Mouse (Mus musculus) B cell, adult 62 days (primary cell): ENCODE measurements around the gene Vmn1r84. TPM values are rescaled to one million over a fixed set of nuclear protein-coding genes. Genes with fewer than 3 reads are reported as not detected.

Source experiments
- total RNA-seq: library from RNA; stranded (reverse); gene quantifications from 4 replicates; pipeline ENCODE4 v1.2.4, GENCODE M21; 2023

Gene Vmn1r84
- total RNA-seq = not detected in 4 replicates

DNA sequence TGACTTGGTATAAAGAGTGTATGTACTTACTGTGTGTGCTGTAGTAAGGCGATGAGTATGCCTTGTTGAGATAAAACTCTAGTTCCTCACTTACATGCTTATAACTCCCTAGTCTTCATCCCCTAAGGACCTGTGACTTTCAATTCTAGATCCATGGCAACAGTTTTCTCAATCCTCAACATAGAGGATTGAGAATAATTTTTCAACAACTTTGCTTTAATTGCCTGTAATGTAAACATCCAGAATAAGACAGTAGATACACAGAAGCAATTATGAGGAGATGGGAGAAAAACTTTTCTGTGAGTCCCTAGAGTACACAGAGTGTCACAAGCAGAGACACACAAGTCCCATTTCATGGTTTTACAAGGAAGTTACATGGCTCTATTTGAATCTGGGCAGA is at the start of gene Vmn1r84:
Vmn1r84 (minus strand) TSS at position 101 of the 400 bp plus-strand sequence.

DNA sequence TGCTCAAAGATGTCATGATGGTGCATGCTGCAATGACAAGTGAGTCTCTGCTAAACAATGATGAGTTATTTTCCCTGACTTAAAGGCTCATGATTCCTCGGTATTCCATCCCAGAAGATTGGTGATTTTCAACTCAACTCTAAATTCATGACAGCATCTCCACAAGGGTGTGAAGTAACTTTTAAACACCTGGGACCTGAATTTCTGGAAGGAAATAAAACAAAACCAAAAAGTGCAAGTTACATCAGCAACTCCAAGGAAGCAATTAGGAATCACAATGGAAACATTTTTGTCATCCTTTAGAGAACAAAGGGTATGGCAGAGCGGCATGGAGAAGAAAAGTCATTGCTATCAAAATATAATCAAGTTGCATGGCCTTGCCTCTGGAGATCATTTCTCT is 39.7 kb downstream of the Vmn1r84 start, which contains the start of gene Vmn1r83:
Vmn1r83 (minus strand) TSS at position 101 of the 400 bp plus-strand sequence.

Other genes starting within 250 kb of the Vmn1r84 start
- gene Vmn1r78, start 219.0 kb downstream of the Vmn1r84 start, total RNA-seq = not detected in 4 replicates
- gene Vmn1r79, start 198.0 kb downstream of the Vmn1r84 start, total RNA-seq = not detected in 4 replicates
- gene Vmn1r80, start 180.0 kb downstream of the Vmn1r84 start, total RNA-seq = not detected in 4 replicates
- gene Vmn1r81, start 101.0 kb downstream of the Vmn1r84 start, total RNA-seq = not detected in 4 replicates
- not detected in 4 replicates for gene Vmn1r82, start 68.8 kb downstream of the Vmn1r84 start, total RNA-seq
- gene Vmn1r83, start 39.8 kb downstream of the Vmn1r84 start, total RNA-seq = not detected in 4 replicates
- 1.7 to 5.5 TPM (median 2.1 TPM) in 4 replicates for gene Zfp551, start 53.5 kb upstream of the Vmn1r84 start, total RNA-seq
- gene Zfp606, start 109.0 kb upstream of the Vmn1r84 start, total RNA-seq = 6.2 to 7.9 TPM (median 6.6 TPM) in 4 replicates
- not detected in 4 replicates for gene 2900092C05Rik, start 143.2 kb upstream of the Vmn1r84 start, total RNA-seq
- 0.03 to 0.09 TPM (median 0.06 TPM) in 3 of 4 replicates, not detected in the other for gene Vmn2r53, start 239.5 kb upstream of the Vmn1r84 start, total RNA-seq